Mouse (Mus musculus): ENCODE data around the gene Ercc5.

DNA sequence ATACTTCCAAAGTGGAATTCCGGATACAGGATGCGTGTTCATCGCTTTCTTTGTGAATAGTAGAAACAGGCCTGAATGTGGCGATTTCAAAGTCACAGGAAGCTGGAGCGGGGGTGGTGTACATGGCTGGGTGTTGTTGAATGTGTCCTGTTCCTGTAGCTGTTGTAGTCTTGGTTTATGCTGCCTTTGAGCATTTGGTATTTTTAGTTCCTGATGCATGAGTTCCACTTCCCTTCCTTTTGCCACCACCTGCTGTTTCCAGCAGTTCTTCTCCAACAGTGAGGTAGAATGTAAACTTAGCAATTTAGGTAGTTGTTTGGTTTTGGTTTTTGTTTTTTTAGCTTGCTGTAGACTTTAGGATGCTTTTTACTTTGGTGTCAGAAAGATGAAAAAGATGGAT is 14.8 kb downstream of the Ercc5 start:
- TF ChIP-seq CTCF (IDR thresholded peaks at IDR 0.05; ENCODE audit: borderline replicate concordance, insufficient read depth, low read depth, low read length) (no peak), POLR2A (IDR thresholded peaks at IDR 0.05; ENCODE audit: borderline replicate concordance, insufficient read depth, low read length) (no peak)
